Mouse (Mus musculus) bone marrow, adult 2 months (tissue): ENCODE data around the gene Zfp791.

ENCODE experiments used
- CTCF ChIP-seq: fragments of 200-500 bp; IDR thresholded peaks from 2 replicates; pipeline ENCODE4 v1.5.1; 2011; ENCODE audit warnings: low read length, control low read depth; ENCODE audit not compliant: control insufficient read depth, insufficient read depth
- POLR2A ChIP-seq: fragments of 200-500 bp; IDR thresholded peaks from 2 replicates; pipeline ENCODE4 v1.6.1; 2011; ENCODE audit warnings: low read depth, mild to moderate bottlenecking, control low read depth, low read length, borderline replicate concordance; ENCODE audit not compliant: control insufficient read depth

DNA sequence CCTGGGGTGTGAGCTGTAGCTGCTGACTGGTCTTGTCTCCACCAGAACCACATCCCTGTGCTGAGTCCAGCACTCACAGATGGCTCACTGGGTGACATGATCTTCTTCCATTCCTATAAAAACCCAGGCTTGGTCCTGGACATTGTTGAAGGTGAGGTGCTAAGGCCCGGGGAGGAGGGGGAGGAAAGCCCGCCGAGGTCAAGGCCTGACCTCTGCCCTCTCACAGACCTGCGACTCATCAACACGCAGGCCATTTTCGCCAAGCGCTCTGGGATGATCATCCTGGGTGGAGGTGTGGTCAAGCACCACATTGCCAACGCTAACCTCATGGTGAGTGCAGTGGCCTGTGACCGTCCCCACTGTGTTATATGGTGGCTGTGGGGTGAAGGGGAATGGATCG, 48.7 kb downstream of the Zfp791 start:
- no peak for TF ChIP-seq CTCF
- no peak for TF ChIP-seq POLR2A
